Mouse (Mus musculus): ENCODE results near the gene Prpf19. TPM values are rescaled to one million over a fixed set of nuclear protein-coding genes. Genes with fewer than 3 reads are reported as not detected.

Prpf19 gene
- polyA plus RNA-seq, 1 experiment from 2014 or later = 47.2 TPM

DNA sequence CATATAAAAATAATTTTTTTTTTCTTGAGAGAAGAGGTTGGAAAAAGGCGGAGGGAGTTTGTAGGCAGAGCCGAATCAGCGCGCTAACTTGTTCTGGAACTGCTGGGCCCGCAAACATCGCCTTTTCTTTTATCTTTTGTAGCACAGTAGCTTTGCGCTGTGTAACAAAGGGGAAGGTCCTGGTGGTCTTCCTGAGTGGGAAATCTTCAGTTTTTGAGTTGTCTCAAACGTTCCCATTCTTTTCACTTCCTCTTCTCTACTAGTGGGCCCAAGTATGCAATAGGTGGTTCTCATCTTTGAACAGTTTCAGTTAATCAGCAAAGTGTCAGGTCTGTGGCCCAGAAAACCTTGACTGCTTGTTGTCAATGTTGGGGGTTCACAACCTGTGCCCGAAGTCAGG lies 54.5 kb downstream of the Prpf19 start:
- peak overlapping the region; percentile 70 for H3K27ac ChIP-seq
- no peaks in the 10 kb centered on the region for H3K9me3 ChIP-seq (replicated peaks)
- H3K36me3 ChIP-seq = peaks cover 26% of the 10 kb centered on the region
- WGBS = 44% methylated on average over 9 of the region's 9 CpGs
- peaks cover 27% of the 10 kb centered on the region for H3K4me1 ChIP-seq
- peak overlapping the region; percentile 95 for H3K4me3 ChIP-seq
- DNase-seq (ENCODE audit: low spot score) = no peak
- H3K27me3 ChIP-seq (ENCODE audit: low read depth, poor library complexity, severe bottlenecking) = no peaks in the 10 kb centered on the region

DNA sequence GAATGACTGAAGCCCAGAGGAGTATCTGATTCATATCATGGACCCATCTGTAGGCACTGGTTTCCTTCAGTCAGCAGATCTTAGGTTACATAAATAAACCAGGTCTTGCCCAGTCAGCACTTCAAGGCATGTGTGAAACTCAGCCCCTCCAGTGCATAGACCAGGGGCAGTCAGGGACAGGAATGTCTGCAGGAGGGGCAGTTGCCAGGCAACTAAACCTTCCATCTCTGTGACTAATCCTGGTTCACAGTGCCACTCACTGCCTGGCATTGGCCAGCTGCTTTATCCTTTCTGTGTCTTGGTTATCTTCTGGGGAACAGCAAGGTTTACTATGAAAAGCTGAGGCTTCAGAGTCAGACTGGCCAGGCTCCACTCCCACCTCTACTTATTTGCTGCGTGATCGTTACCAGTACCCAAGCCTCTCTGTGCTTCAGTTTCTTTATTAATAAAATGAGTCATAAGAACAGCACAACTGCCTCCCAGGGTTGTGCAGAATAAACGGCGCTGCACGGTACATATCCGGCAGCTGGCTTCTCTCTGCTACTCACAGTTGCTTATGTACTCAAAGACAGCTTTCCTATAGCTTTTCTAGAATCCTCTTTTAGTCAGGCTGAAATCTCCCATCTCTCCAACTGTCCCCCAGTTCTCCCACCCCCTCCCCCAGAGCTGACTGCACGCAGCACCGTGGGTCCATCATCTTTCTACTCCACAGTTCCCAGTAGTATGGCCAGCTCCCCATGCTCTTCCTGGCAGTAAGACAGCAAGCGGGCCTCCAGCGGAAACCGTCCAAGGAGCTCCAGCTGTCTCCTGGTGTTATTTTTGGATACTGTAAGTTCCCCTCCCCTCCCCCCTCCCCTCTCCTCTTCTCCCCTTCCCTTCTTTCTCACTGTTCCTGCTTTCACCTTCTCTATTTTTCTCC lies 57.2 kb downstream of the Prpf19 start:
- no peaks in the 10 kb centered on the region for H3K9me3 ChIP-seq (replicated peaks)
- H3K4me3 ChIP-seq = no peak overlapping the region
- no peaks in the 10 kb centered on the region; the same call in 1 of the 2 replicates for H3K36me3 ChIP-seq
- no peak overlapping the region for H3K27ac ChIP-seq
- H3K4me1 ChIP-seq = peaks cover 17% of the 10 kb centered on the region
- WGBS = 83% methylated on average over 11 of the region's 11 CpGs
- no peak for DNase-seq (ENCODE audit: low spot score)
- H3K27me3 ChIP-seq (ENCODE audit: low read depth, poor library complexity, severe bottlenecking) = no peaks in the 10 kb centered on the region

Other genes with a start within 250 kb of the Prpf19 start
- not detected in 2 replicates for gene Pga5, start 217.2 kb upstream of the Prpf19 start, polyA plus RNA-seq (2016; fragmentation: Nextera tagmentation; extraction: Ambion mirVana)
- gene Vps37c, start 206.5 kb upstream of the Prpf19 start, polyA plus RNA-seq (2016; fragmentation: Nextera tagmentation; extraction: Ambion mirVana) = 34.3 and 37.7 TPM in 2 replicates
- gene Cd5, start 156.2 kb upstream of the Prpf19 start, polyA plus RNA-seq (2016; fragmentation: Nextera tagmentation; extraction: Ambion mirVana) = 0.06 and 0.26 TPM in 2 replicates
- 0.05 TPM in 1 of 2 replicates, not detected in the other for gene Cd6, start 65.2 kb upstream of the Prpf19 start, polyA plus RNA-seq (2016; fragmentation: Nextera tagmentation; extraction: Ambion mirVana)
- 0.20 and 0.28 TPM in 2 replicates for gene Slc15a3, start 55.5 kb upstream of the Prpf19 start, polyA plus RNA-seq (2016; fragmentation: Nextera tagmentation; extraction: Ambion mirVana)
- gene Tmem132a, start 25.3 kb upstream of the Prpf19 start, polyA plus RNA-seq (2016; fragmentation: Nextera tagmentation; extraction: Ambion mirVana) = 151 and 160 TPM in 2 replicates
- 71.7 and 72.3 TPM in 2 replicates for gene Tmem109, start 13.2 kb upstream of the Prpf19 start, polyA plus RNA-seq (2016; fragmentation: Nextera tagmentation; extraction: Ambion mirVana)
- gene Zp1, start 25.4 kb downstream of the Prpf19 start, polyA plus RNA-seq (2016; fragmentation: Nextera tagmentation; extraction: Ambion mirVana) = not detected in 2 replicates
- 0.08 TPM in 2 replicates for gene Ptgdr2, start 41.9 kb downstream of the Prpf19 start, polyA plus RNA-seq (2016; fragmentation: Nextera tagmentation; extraction: Ambion mirVana)
- 46.8 and 62.9 TPM in 2 replicates for gene Ccdc86, start 54.0 kb downstream of the Prpf19 start, polyA plus RNA-seq (2016; fragmentation: Nextera tagmentation; extraction: Ambion mirVana)
- not detected in 2 replicates for gene Ms4a10, start 79.4 kb downstream of the Prpf19 start, polyA plus RNA-seq (2016; fragmentation: Nextera tagmentation; extraction: Ambion mirVana)
- gene Ms4a15, start 98.0 kb downstream of the Prpf19 start, polyA plus RNA-seq (2016; fragmentation: Nextera tagmentation; extraction: Ambion mirVana) = not detected in 2 replicates
- gene Ms4a18, start 122.8 kb downstream of the Prpf19 start, polyA plus RNA-seq (2016; fragmentation: Nextera tagmentation; extraction: Ambion mirVana) = not detected in 2 replicates
- gene Ms4a8a, start 185.9 kb downstream of the Prpf19 start, polyA plus RNA-seq (2016; fragmentation: Nextera tagmentation; extraction: Ambion mirVana) = not detected in 2 replicates
- gene 1700017D01Rik, start 235.6 kb downstream of the Prpf19 start, polyA plus RNA-seq (2016; fragmentation: Nextera tagmentation; extraction: Ambion mirVana) = not detected in 2 replicates

Measured in limb, embryonic 10.5 days (tissue).